Mouse (Mus musculus) thymus, postnatal 10 days (tissue): Measurements from ENCODE around the gene Gm47283.
"Not testable (repeated sequence)": the region's sequence is repeated elsewhere in the genome, so short reads cannot be mapped to it uniquely, and the experiment has no call there.

ENCODE experiments used
- DNase-seq, 2 experiments: peaks; one replicate each; pipeline ENCODE4 v3.0.0; 2021; ENCODE audit warnings: low spot score in 2 of 2

Gm47283 gene

GRCm38 (mm10) chrY:90784438-90784837, at the start of gene Gm47283:
Gene Gm47283, plus strand, starts transcription at chrY:90784738.
- not testable (repeated sequence) for DNase-seq

GRCm38 (mm10) chrY:90735181-90735895, 49.2 kb upstream of the Gm47283 start:
- DNase-seq, result not testable (repeated sequence)

- DNase-seq, result not testable (repeated sequence)
These were observed 48.1 kb upstream of the Gm47283 start for GRCm38 (mm10) chrY:90736217-90737000.

GRCm38 (mm10) chrY:90737606-90738430, 46.7 kb upstream of the Gm47283 start:
- peak in 1 of 2 experiments; percentile 15 for DNase-seq

- no peak for DNase-seq
These were observed 46.2 kb upstream of the Gm47283 start for GRCm38 (mm10) chrY:90738431-90738680.

GRCm38 (mm10) chrY:90738841-90739530, 45.6 kb upstream of the Gm47283 start:
- DNase-seq, result peak; percentile 27 to 64

GRCm38 (mm10) chrY:90739531-90740012, 45.0 kb upstream of the Gm47283 start:
- DNase-seq, result peak; percentile 36 to 60

- DNase-seq, result peak; percentile 43 to 70
These were observed 44.5 kb upstream of the Gm47283 start for GRCm38 (mm10) chrY:90740013-90740561.

- DNase-seq, result peak; percentile 22 to 44
These were observed 43.5 kb upstream of the Gm47283 start for GRCm38 (mm10) chrY:90741006-90741405.

- DNase-seq, result peak; percentile 19 to 27
These were observed 42.9 kb upstream of the Gm47283 start for GRCm38 (mm10) chrY:90741452-90742260.

GRCm38 (mm10) chrY:90742261-90743052, 42.1 kb upstream of the Gm47283 start:
- DNase-seq, result peak; percentile 3 to 9

- DNase-seq, result peak; percentile 5 to 21
These were observed 41.3 kb upstream of the Gm47283 start for GRCm38 (mm10) chrY:90743053-90743810.

- peak in 1 of 2 experiments; percentile 5 for DNase-seq
These were observed 40.7 kb upstream of the Gm47283 start for GRCm38 (mm10) chrY:90743811-90744220.

GRCm38 (mm10) chrY:90744381-90744981, 40.1 kb upstream of the Gm47283 start:
- peak; percentile 78 to 97 for DNase-seq

- not testable (repeated sequence) for DNase-seq
These were observed 39.3 kb upstream of the Gm47283 start for GRCm38 (mm10) chrY:90745256-90745655.

GRCm38 (mm10) chrY:90754721-90755120, 29.8 kb upstream of the Gm47283 start, which contains the start of gene Gm21860:
Gene Gm21860, minus strand, starts transcription at chrY:90754821.
- DNase-seq, result not testable (repeated sequence)

- DNase-seq, result not testable (repeated sequence)
These were observed 54.5 kb downstream of the Gm47283 start, which contains the start of gene Gm21748 for GRCm38 (mm10) chrY:90839077-90839476. Gene Gm21748, minus strand, starts transcription at chrY:90839177.
